Mouse (Mus musculus) T-helper 2 cell (primary cell): ENCODE measurements around the gene Eif4g3.
"Not testable (repeated sequence)": the region's sequence is repeated elsewhere in the genome, so short reads cannot be mapped to it uniquely, and the experiment has no call there.

Experiments used
- in situ Hi-C: fragments of 300-600 bp; cut with MboI, MseI; formaldehyde crosslinking; loops from one replicate; pipeline ENCODE4 v1.15.1; 2025; ENCODE audit warnings: high pct_unique_total_duplicates

Eif4g3 gene

GRCm38 (mm10) chr4:137992890-137993289 is at the start of gene Eif4g3:
Gene Eif4g3, plus strand, starts transcription at chr4:137993022.
- in situ Hi-C loops = no loop called here

DNA sequence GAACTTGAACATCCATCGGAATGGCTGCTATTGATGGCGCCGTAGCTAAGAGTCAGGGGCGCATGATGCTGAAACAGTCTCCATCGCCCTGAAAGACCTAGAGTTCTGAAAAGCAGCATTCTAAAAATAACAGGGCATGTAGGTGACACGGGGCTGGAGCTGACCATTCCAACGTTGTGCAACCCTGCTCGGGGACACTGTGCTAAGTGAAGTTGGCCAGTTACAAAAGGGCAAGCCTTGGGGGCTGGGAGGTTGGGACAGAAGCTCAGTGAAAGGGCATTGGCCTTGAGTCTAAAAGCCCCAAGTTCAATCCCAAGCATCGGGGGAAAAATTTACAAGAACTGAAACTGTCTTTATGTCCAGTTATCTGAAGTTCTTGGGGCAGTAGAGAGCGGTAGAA is 49.3 kb upstream of the Eif4g3 start:
- in situ Hi-C loops = no loop called here

- in situ Hi-C loops = no loop called here
Observed at GRCm38 (mm10) chr4:137945376-137945775, 47.4 kb upstream of the Eif4g3 start.

- in situ Hi-C loops = no loop called here
Observed at GRCm38 (mm10) chr4:137946419-137946818, 46.4 kb upstream of the Eif4g3 start.

DNA sequence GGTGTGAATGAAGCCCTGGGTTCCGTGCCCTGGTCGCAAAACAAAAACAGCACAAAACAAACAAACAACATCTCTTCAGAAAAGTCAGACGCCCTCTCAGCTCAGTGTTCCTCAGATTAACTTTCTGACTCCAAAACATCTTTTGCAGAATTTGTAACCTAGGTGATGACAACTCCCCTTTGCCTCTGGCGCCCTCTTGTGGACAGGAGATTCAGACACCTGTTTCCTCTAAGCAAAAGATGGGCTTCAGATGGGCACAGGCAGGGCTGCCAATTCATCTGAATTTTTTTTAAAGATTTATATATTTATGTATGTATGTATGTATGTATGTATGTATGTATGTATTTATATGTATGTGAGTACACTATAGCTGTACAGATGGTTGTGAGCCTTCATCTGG is 40.0 kb upstream of the Eif4g3 start:
- in situ Hi-C loops = loop anchor here (5.0 kb wide), 2 partner anchors 101 to 226 kb away; no protein-coding TSS in a partner anchor

- in situ Hi-C loops = loop anchor here (5.0 kb wide), 2 partner anchors 102 to 227 kb away; no protein-coding TSS in a partner anchor
Observed at GRCm38 (mm10) chr4:137954184-137954583, 38.6 kb upstream of the Eif4g3 start.

- in situ Hi-C loops = loop anchor here (5.0 kb wide), 2 partner anchors 103 to 228 kb away; no protein-coding TSS in a partner anchor
Observed at GRCm38 (mm10) chr4:137954926-137955396, 37.9 kb upstream of the Eif4g3 start.

GRCm38 (mm10) chr4:137956260-137956659 is 36.6 kb upstream of the Eif4g3 start:
- in situ Hi-C loops = no loop called here

GRCm38 (mm10) chr4:137959889-137960665 is 32.7 kb upstream of the Eif4g3 start:
- in situ Hi-C loops = no loop called here

DNA sequence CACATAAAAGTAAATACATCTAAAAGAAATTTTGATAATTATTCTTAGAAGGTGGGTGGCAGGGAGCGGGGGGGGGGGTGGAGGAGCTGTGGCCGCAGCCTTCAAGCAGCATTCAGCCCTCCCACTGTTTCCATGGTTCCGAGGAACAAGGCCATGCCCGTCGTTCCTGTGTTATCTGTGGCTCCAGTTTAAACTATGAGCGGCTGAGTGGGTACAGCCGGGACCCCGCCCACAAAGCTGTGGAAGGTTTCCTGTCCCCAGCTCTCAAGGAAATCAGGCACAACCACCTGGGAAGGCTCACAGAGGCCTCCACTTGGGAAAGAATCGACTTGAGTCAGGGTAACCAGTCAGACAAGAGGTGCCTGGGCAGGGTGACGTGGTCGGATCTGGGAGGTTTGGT is 32.1 kb upstream of the Eif4g3 start:
- in situ Hi-C loops = no loop called here

- in situ Hi-C loops = no loop called here
Observed at GRCm38 (mm10) chr4:137962643-137963350, 30.0 kb upstream of the Eif4g3 start.

DNA sequence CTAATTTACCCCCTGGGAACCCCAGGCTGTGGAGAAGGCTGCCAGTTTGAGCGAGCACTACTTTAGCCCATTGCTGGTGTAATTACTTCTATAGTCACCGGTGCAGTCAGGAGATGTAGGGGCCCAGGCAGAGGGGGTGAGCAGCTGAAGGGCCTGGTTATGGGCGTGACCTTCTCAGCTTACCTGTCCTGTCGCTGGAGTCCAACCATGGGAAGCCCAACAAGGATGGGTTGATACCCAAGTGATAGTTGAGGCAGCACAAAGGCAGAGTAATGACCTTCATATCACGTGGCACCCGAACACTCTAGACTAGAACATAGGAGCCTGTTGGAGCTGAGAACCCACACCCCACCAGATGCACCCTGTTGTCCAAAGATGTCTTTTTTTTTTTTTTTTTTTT is 29.4 kb upstream of the Eif4g3 start:
- in situ Hi-C loops = no loop called here

GRCm38 (mm10) chr4:137963881-137964584 is 28.8 kb upstream of the Eif4g3 start:
- in situ Hi-C loops = no loop called here

- in situ Hi-C loops = no loop called here
Observed at GRCm38 (mm10) chr4:137964585-137964930, 28.3 kb upstream of the Eif4g3 start.

DNA sequence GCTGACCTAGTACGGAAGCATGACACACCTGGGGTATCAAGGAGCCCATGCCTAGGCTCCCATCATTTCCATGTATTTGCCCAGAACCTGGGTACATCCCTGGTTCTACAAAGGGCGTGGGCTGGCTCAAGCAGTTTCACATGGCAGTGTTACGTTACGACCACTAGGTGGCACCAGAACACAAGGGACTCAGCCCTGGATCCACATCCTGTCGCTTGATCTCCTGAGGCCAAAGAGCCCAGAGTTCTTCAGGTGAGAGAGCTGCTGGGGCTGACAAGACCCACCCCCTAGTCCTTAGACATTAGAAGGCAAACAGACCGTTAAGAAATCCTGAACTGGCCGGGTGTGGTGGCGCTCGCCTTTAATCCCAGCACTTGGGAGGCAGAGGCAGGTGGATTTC is 24.6 kb upstream of the Eif4g3 start:
- in situ Hi-C loops = no loop called here

DNA sequence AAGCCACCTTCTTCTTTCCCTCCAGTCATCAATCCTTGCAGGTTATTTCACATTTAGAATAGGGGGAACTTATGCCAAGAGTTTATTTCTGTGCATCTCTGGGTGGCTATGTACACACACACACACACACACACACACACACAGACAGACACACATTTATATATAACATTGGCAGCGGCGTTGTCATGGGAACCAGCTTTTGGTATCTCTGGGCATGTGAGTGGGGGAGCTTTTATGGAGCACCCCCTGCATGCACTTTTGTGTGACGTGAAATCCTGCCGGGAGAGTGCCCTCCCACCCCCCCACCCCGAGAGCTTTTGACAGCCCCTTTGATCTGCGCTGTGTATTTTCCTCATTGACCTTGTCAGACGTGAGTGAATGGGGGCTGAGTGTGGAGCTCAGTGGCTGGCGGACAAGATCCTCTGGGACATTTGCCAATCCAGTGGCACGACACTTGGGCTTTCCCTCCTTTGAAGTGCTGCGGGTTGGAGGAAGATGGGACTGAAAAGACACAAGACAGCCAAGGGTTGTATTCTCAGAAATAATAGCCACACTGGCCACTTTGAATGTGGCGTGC is 22.1 kb upstream of the Eif4g3 start:
- in situ Hi-C loops = not testable (repeated sequence)

GRCm38 (mm10) chr4:137974856-137975432 is 17.9 kb upstream of the Eif4g3 start:
- in situ Hi-C loops = not testable (repeated sequence)

GRCm38 (mm10) chr4:137979066-137979644 is 13.7 kb upstream of the Eif4g3 start:
- in situ Hi-C loops = not testable (repeated sequence)

- in situ Hi-C loops = no loop called here
Observed at GRCm38 (mm10) chr4:137982869-137983268, 10.0 kb upstream of the Eif4g3 start.

- in situ Hi-C loops = no loop called here
Observed at GRCm38 (mm10) chr4:137984212-137984611, 8.6 kb upstream of the Eif4g3 start.

- in situ Hi-C loops = no loop called here
Observed at GRCm38 (mm10) chr4:137984746-137985145, 8.1 kb upstream of the Eif4g3 start.
